Mouse (Mus musculus) brain, adult 2 months (tissue): Measurements from ENCODE around the gene Fmnl2.

Experiments used
- DNase-seq: peaks from one replicate; pipeline ENCODE4 v3.0.0; 2011; ENCODE audit warnings: low read depth, low spot score

Gene Fmnl2

DNA sequence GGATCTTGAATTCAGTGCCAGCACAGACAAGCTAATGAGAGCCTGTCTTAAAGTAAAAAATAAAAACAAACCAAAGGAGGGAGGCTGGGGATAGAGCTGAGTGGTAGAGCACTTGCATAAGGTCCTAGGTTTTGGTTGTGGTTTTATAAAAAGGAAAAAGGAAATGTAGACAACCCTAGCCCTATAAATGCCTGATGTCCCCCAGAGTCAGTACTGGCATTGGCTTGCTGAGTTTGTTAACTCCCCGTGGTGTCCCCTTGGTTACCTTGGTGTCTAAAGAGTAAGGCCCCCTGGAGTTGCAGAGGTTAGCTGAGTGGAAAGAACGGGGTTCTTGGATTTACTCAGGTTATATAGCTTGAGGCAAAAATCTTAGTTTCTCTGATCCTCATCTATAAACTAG, 55.7 kb downstream of the Fmnl2 start:
- DNase-seq = no peak

DNA sequence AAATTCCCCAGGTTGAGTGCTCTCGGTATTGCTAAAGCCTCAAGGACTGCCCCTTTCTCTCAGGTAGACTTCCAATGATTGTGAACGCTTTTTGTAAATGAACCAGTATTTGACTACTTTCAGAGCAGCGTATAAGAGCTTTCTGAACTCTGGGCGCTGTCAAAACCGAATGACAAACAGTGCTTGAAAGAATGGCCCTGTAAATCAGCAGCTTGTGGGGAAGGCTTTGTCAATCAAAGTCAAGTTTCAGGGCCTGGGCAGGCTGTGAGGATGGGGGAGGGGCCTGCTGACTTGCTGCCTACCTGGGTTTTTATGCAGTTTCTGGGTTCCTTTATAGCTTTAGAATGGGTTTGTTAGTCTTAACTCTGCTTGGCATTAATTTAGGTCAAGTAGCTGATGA, 56.1 kb downstream of the Fmnl2 start:
- DNase-seq = no peak

DNA sequence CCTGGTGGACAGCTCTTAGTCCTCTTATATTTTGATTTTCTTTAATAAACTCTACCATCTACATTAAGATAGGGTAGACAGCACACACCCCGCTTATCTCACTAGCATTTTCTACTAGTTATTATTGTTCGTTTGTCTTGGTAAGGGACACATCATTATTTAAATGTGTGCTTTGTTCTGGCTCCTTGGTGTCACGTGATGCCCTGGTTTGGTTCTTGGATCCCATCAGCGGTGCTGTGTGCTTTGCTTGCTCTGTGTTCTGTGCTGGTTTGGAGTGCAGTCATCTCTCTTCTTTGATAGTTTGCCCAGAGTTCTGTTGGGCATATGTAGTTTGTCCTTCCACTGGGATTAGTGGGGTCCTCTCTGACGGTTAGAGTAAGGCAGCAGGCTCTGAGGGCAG, 57.9 kb downstream of the Fmnl2 start:
- DNase-seq = peak; percentile 35

DNA sequence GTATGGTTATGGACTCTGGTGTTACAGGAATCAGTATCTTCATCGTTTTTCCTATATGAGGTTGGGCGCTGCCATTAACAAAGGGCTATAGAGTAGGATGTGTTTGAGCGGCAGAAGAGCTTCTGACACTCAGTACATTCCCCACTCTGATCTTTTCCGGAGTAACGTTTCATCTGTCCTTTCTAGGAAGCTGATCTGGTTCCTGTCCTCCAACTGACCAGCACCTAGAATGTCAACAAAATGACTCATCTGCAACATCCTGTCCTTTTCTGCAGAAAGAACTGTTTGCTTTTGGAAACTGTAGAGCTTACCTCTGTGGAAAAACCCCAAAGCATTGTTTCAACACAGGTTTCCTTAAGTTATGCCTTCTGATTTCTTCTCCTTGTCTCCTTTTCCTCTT, 60.4 kb downstream of the Fmnl2 start:
- DNase-seq = peak; percentile 61

DNA sequence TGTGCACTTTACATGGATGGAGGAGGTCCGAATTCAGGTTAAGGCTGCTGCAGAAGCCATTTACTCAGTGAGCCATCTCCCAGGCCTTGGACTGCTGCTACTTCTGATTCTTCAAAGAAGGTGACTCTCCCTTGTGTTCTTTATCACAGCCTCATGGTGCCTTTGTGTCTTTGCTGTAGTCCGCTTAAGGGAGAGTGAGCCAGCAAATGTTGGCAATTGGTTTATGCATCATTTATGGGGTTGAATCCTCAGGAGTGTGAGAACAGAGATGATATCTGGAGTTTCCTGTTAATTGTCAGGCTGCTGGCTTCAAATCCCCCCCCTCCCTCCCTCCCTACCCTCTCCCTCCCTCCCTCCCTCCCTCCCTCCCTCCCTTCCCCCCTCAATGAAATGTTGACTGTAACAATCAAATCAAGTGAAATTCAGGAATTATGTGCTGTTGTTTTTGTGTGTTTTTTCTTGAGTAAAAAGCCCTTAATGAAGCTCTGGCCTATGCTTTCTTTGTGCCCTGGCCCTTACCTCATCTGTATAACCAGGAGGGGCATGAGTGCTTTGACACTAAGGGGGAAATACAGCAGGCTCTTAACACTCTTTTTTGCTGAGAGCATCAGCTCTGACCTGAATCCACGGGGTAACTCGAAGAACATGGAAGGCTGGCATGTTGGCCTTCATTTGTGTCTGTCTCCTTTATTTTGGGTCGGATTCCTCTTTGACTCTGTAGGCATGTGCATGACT, 63.2 kb downstream of the Fmnl2 start:
- no peak for DNase-seq

DNA sequence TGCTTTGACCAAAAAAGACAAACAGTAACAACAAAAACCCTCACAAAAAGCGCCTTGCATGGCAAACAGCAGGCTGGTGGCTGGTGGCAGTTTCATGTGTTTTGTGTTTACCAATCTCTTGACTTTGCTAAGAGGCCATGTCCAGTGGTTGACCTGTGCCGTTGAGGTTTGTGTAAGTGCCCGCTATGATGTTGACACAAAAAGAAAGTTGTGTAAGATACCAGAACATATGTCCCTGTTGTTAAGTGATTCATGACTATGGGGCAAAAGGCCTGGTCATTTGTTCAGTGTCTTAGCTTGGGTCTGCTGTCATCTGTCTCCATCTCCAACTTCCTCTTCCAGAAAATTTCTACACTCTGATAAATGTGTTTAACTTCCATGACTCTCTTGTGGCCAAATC, 67.4 kb downstream of the Fmnl2 start:
- no peak for DNase-seq

DNA sequence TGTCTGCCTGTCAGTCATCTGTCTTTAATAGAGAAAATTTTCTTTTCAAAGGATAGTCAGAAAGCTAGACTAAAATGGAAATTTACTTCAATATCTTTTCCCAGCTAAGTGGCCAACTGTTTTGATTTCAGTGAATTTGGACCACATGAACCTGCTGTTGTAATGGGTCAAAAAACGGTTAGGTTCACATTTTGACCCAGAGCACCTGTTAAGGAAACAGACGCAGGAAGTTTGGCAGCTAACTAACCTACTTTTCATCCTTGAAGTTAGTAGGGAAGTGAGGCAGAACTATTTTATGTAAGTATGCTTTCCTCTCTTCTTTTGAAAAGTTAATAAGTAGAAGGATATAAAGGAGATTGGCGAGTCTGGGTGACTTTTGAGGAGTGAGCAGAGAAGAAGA, 69.7 kb downstream of the Fmnl2 start:
- DNase-seq = no peak

DNA sequence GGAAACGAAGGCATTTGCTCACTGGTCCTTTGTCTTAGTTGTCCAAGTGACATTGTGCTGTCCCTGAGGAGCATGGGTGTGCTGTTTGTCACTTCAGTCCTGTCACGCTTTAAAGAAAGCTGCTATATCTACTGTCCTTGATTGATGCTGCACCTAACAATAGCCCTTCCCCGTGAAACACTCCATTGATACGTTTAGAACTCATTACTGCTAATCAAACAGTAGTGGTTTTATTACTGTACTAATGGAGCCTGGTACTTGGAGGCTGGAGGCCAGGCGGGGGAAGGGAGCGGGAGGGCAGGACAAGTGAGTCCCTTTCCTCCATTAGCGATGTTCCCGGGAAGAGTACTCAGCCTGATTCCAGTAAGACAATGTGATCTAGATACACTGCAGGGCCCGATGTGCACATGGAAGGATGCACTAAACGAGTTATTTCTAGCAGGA, 70.2 kb downstream of the Fmnl2 start:
- peak; percentile 55 for DNase-seq

DNA sequence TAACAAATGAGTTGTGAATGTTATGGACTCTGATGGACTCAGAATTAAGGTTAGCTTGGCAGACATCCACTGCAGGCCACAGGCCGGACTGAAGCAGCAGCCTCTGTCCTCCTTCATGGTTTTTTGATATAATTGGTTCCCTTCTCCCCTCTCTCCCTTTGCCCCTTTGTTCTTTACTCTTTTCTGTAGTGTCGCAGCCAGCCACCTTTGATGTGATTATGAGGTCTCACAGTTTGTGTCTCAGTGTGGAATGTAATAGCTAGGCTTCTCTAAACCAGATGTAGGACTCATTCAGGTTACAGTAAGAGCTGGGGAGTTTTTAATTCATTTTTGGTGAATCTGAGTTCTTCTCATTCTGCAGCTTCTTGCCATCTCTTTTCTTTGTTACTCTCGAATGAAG, 70.7 kb downstream of the Fmnl2 start:
- DNase-seq = no peak

DNA sequence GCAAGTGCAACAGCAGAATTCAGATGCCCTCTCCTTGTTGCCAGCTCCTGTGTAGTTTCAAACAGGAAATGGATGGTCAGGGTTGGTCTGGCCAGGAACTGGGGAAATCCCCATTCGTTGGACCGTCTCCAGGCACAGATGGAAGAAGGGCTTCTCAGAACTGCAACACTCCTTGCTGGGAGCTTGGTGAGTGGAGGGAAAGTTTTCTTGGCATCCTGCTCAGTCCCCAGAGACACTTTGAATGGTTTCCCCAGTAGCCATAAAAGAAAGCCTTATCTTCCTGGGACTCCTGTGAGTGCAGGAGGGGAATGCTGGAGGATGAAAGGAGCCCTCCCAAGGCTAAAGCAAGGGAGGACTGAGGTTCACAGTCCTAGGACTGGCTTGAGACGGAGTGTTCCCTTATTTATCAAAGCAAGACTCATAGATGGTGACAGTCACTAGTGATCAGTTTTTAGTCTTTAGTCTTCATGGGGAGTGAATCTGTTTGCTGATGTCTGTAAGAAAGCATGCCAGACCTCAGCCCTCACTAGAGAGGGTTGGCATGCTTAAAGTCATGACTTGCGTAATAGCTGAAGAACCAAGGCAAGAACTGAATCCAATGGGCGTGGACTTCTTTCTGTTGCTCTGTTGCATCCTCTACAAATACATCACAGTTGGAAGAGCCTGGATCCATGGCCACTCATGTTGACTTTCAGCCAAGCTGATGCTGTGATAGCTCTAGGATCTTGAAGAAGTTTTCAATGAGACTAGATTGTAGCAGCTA, 72.6 kb downstream of the Fmnl2 start:
- DNase-seq = peak; percentile 82

DNA sequence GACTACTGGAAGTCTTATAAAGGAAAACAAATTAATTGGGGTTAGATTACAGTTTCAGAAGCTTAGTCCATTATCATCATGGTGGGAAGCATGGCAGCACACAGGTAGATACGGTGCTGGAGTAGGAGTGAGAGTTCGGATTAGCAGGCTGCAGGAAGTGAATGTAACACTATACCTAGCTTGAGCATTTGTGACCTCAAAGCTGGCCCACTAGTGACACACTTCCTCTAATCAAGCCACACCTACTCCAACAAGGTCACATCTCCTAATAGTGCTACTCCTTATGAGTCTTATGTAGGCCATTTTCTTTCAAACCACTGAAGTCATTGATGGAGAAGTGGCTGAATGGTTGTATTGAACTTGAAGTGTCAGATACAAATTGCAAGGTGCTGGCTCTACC, 73.7 kb downstream of the Fmnl2 start:
- no peak for DNase-seq

DNA sequence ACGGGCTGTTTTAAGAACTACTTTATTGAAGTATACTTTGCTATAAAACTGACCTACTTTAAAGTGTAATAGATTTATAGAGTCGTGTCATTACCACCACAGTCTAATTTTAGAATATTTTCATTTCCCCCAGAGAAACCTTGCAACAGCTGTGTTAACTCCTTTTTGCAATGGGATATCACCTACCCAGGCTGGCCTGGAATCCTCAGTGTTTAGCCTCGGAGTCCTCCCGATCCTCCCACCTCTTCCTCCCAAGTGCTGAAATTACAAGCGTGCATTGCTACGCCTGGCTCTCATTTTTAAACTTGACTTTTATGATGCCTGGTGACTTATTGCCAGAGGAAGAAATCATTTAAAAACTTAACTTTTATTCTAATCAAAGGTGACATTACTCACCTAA, 78.2 kb downstream of the Fmnl2 start:
- DNase-seq = no peak

DNA sequence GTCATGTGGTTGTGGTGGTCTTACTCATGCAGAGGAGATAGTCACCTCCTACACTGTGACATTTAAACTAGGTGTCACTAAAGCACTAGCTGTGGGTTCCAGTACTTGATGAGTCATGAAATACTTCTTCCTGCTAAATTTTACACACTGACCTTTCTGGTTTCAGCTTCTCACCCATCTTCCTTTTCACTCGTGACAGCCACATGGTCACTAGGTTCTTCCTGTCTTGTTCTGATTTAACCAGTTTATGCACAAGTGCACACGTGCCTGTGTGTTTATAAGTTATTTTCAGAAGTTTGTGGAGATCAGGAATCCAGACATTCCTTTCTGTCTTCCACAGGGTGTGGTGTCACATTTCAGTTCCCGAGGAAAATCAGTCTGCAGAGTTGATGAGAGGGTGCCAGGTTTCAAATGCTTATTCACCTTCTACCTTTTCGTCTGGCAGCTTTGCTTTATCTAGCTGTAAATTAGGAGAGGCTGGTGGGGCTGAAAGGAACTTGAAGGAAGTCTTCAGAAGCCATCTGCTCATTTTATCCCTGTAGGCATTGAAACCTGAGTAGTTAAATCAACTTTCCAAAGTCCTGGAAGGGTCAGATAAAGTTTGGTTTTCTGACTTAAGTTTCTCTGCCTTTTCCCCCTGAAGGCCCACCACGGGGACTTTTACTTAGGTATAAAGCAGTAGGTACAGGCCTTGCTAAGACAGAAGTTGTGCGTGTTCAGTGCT, 80.9 kb downstream of the Fmnl2 start:
- peak; percentile 63 for DNase-seq

DNA sequence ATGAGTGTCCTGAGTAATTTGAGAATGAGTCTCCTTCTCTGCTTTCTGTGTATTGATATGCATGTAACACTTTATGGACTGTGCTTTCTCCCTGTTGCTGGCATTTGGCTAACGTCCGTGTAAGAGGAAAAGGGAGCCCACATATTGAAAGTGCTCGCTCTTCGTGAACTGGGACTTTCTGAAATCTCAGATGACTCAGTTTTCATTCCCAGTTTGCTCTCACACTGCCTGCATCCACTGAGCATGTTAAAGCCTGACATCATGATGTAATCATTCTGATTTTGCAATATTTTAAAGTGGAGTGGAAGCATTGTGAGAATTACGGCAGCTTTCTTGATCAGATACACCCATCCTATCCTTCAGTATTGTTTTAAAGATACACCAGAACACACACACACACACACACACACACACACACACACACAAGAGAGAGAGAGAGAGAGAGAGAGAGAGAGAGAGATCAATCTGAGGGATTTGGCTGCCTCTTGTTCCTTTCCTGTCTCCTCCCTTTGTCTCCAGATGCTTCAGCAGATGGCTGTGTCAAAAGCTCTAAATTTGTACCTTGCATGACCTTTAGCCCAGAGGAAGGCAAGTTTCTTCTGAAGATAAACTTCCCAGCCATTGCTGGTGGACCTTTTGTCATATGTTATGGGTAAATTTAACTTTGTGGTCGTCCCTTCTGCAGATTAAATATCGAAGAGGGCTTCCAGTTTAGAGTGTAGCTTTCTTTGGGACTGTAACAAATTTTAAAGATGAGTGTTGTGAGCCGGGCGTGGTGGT, 86.2 kb downstream of the Fmnl2 start:
- peak; percentile 92 for DNase-seq

DNA sequence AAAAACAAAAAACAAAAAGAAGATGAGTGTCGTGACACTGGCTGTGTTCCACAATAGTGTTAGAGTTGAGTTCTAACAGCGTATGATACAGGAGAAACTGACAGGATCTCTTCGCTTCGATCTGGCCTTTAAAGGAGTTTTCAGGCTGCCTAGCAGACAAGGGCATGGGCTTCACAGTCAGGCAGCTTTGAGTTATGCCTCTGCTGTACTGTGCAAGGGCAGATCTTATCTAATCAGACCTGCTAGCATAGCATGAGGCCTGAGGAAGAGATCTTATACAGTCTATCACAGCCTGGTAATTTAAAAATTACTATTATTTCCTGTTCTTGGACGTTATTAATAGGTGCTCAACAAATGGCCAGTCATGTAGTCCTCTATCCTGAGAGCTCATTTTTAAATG, 86.9 kb downstream of the Fmnl2 start:
- DNase-seq = no peak

DNA sequence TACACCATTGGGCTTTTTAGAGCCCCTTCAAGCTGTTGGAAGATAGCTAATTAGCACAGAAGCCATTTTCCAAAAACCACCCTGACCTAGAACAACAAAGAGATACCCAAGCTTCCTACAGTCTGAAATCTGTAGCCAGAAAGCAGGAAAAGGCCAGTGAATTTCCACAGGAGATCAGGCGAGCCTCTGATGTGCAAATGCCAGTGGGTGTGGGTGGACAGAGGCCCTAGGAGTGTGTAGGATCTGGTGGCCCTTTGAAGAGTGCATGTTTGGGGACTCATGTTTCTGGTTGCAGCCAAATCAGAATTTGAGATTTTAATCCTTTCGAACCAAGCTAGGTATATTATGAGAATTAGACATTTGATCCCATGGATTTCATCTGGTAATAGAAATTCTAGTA, 88.4 kb downstream of the Fmnl2 start:
- peak; percentile 53 for DNase-seq

DNA sequence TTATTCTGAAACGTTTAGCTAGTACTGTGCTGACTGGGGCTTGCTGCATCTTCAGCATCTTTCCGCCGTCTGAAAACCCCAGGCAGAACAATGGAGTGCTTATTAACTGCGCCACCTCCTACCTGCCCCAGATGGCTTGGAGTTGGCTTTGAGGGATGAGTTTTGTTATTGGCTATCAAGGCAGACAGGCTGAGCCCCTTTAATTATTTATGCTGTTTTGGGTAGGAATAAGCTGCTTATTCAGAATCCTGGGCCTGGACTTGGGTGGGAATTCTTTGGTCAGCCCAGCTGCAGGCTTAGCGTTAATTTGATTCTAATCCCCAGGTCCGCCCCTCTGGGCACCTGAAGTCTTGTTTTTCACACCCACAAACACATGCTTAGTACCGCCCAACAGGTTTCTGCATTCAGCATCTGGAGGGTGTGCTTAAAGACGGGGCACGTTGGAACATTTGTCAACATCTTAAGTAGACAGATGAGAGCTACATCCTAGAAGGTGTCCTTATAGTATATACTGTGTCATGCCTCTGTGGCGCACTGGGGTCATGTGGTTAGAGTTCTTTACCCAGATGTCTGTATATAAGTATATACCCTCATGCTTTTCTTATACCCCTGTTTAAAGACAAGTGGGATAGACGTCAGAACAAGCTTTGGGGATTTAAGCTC, 89.0 kb downstream of the Fmnl2 start:
- peak; percentile 49 for DNase-seq

DNA sequence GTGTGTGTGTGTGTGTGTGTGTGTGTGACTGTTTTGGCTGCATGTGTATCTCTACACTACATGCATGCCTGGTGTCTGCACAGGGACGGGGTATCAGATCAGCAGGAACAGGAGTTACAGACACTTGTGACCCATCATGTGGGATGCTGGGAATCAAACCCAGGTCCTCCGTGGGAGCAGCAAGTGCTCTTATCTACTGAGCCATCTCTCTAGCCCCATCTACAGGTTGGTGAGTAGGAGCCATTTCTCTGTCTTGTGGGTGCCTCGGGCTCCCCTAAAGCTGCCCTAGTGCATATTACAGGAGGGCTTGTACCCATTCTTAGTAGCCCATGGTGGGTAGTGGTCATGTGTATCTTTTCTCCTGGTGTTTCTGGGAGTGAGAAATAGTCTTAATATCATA, 90.7 kb downstream of the Fmnl2 start:
- DNase-seq = no peak

DNA sequence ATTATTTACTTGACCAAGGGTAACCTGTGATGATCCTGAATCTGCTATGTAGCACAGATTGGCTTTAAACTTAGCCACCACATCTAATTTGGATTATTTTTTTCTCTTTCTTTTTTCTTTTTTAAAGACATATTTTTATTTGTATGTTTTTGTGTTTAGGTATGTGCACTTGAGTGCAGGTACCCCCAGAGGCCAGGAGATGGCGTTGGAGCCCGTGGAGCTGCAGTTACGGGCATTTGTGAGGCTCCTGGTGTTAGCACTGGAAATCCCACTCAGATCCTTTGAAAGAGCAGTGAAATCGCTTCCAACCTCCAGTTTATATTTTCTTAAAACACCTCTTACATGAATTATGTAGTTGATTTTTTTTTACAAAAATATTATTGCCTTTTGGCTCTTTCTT, 91.9 kb downstream of the Fmnl2 start:
- no peak for DNase-seq

DNA sequence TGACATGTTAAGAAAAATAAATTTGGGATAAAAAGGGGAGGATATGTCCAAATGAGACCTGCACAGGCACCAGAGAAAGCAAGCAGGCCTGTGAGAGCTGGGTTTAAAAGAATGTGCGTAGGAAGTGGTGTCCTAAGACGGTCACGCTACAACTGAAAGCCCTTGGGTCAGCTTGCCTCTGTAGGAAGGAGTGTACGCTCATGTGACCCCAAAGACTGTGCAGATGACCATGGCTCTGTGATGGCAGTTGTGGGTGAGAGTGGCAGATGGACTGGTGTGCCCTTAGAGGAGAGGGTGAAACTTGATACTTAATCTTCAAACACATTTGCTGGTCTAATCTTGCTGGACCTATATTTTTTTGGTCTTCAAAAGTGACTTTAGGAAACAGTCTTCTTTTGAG, 92.6 kb downstream of the Fmnl2 start:
- DNase-seq = no peak

DNA sequence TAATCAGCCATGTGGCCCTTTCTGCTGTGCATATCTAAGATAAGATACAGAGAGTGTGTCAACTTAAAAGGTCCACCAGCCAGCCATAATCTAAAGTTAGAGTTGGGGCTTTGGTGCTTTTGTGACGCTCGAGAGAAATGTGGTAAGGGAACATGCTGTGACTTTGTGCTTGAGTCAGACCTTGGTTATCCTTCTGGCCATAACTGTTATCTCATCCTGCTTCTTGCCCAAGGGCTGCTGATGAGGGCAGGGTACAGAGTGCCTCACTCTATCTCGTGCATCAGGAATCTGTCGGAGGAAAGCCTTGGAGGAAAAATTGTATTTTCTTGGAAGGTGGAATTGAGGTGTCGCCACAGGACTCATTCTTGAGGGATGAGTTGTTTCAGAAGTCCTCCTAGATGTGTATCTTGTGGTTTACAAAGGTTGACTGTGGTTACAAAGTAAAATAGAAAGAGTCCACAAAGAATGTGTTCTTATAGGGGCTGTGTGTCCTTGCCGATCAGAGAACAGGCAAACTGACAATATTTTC, 94.6 kb downstream of the Fmnl2 start:
- DNase-seq = no peak
